Mouse (Mus musculus): ENCODE measurements around the gene Svep1. TPM values are rescaled to one million over a fixed set of nuclear protein-coding genes. Genes with fewer than 3 reads are reported as not detected.

Gene Svep1
- polyA plus RNA-seq, 1 experiment = 0.08 TPM

DNA sequence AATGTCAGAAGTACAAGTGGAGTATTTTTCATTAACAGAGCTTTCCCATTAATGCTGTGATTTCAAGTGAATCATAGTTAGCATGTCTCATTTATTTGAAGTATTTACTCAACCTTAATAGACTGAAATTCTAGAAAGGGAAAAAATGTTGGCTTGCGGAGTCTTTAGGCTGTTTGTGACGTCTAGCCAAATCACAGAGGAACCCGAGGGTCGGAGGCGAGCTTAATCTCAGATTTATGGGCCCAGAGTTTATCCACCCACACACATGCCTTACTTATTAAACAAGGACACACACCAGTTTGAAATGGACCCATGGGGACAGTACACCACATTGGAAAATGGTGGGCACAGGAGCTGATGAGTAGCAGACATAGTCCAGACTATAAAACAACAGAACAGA lies 17.4 kb downstream of the Svep1 start:
- Histone ChIP-seq H3K4me3 (no peak overlapping the region), H3K27me3 (ENCODE audit: control insufficient read depth, insufficient read depth, insufficient read length) (no peaks in the 10 kb centered on the region), H3K4me2 (ENCODE audit: low read depth) (no peak overlapping the region), H3K36me3 (ENCODE audit: control insufficient read depth, insufficient read depth) (no peaks in the 10 kb centered on the region), H3ac (ENCODE audit: control insufficient read depth, insufficient read length) (no peak overlapping the region), H3K79me2 (ENCODE audit: control insufficient read depth, insufficient read depth) (no peaks in the 10 kb centered on the region)
- TF ChIP-seq SRF (IDR thresholded peaks at IDR 0.05; ENCODE audit: control insufficient read depth, insufficient read length, low read depth) (no peak), POLR2AphosphoS2 (IDR thresholded peaks at IDR 0.05; ENCODE audit: insufficient read length, low read depth) (no peak), MAX (IDR thresholded peaks at IDR 0.05; ENCODE audit: low read depth) (no peak), POLR2A (IDR thresholded peaks at IDR 0.05; ENCODE audit: insufficient read length, low read depth) (no peak), MYOG (IDR thresholded peaks at IDR 0.05; ENCODE audit: control insufficient read depth in 1 of 3, insufficient read depth in 1 of 3, insufficient read length in 2 of 3, low read depth in 2 of 3) (no peak), TCF3 (IDR thresholded peaks at IDR 0.05; ENCODE audit: insufficient read length, low read depth) (no peak), MYOD1 (IDR thresholded peaks at IDR 0.05; ENCODE audit: control insufficient read depth in 1 of 3, insufficient read length in 2 of 3, low read depth in 2 of 3) (no peak), USF1 (IDR thresholded peaks at IDR 0.05; ENCODE audit: low read depth) (no peak), REST (IDR thresholded peaks at IDR 0.05; ENCODE audit: insufficient read depth, insufficient read length) (no peak)

GRCm38 (mm10) chr4:58185401-58185800 lies 21.3 kb downstream of the Svep1 start:
- Histone ChIP-seq H3K27me3 (ENCODE audit: control insufficient read depth, insufficient read depth, insufficient read length) (no peaks in the 10 kb centered on the region), H3K4me3 (no peak overlapping the region), H3K4me2 (ENCODE audit: low read depth) (no peak overlapping the region), H3K79me2 (ENCODE audit: control insufficient read depth, insufficient read depth) (no peaks in the 10 kb centered on the region), H3ac (ENCODE audit: control insufficient read depth, insufficient read length) (no peak overlapping the region), H3K36me3 (ENCODE audit: control insufficient read depth, insufficient read depth) (no peaks in the 10 kb centered on the region)
- TF ChIP-seq TCF3 (IDR thresholded peaks at IDR 0.05; ENCODE audit: insufficient read length, low read depth) (no peak), CEBPB (IDR thresholded peaks at IDR 0.05; ENCODE audit: insufficient read depth, poor library complexity, severe bottlenecking) (no peak)

GRCm38 (mm10) chr4:58184681-58185341 lies 21.8 kb downstream of the Svep1 start:
- Histone ChIP-seq H3K4me3 (no peak overlapping the region), H3K79me2 (ENCODE audit: control insufficient read depth, insufficient read depth) (no peaks in the 10 kb centered on the region)

DNA sequence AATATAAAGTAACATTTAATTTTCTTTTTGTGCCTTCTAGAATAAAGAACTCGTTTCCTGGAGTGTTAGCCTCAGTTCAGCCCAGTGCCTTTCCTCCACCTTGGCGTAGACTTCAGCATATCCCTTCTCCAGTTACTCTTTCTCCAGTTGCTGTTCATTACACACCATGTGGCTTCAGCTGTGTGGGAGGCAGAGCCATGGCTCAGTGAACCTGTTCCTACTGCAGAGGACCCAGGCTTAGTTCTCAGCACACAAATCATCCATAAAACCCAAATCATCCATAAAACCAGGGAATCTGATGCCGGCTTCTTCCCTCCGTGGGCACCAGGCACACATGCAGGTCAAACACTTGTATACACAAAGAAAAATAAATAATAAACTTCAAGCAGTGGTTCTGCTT lies 22.8 kb downstream of the Svep1 start:
- TF ChIP-seq MYOD1 (IDR thresholded peaks at IDR 0.05; ENCODE audit: control insufficient read depth in 1 of 3, insufficient read length in 2 of 3, low read depth in 2 of 3) = no peak
- TF ChIP-seq MAX (IDR thresholded peaks at IDR 0.05; ENCODE audit: low read depth) = no peak
- TF ChIP-seq MYOG (IDR thresholded peaks at IDR 0.05; ENCODE audit: control insufficient read depth in 1 of 3, insufficient read depth in 1 of 3, insufficient read length in 2 of 3, low read depth in 2 of 3) = no peak
- TF ChIP-seq TCF12 (IDR thresholded peaks at IDR 0.05; ENCODE audit: insufficient read depth, poor library complexity, severe bottlenecking) = no peak
- no peak for TF ChIP-seq POLR2AphosphoS2 (IDR thresholded peaks at IDR 0.05; ENCODE audit: insufficient read length, low read depth)
- TF ChIP-seq E2F4 (IDR thresholded peaks at IDR 0.05; ENCODE audit: insufficient read depth) = no peak
- no peak for TF ChIP-seq USF1 (IDR thresholded peaks at IDR 0.05; ENCODE audit: low read depth)
- TF ChIP-seq SRF (IDR thresholded peaks at IDR 0.05; ENCODE audit: control insufficient read depth, insufficient read length, low read depth) = no peak
- TF ChIP-seq CEBPB (IDR thresholded peaks at IDR 0.05; ENCODE audit: insufficient read depth, poor library complexity, severe bottlenecking) = no peak
- TF ChIP-seq REST (IDR thresholded peaks at IDR 0.05; ENCODE audit: insufficient read depth, insufficient read length) = no peak
- TF ChIP-seq TCF3 (IDR thresholded peaks at IDR 0.05; ENCODE audit: insufficient read length, low read depth) = no peak
- TF ChIP-seq POLR2A (IDR thresholded peaks at IDR 0.05; ENCODE audit: insufficient read length, low read depth) = no peak

More at GRCm38 (mm10) chr4:58184681-58185341, 21.8 kb downstream of the Svep1 start:
- no peak overlapping the region for H3K4me2 ChIP-seq (ENCODE audit: low read depth)
- H3K27me3 ChIP-seq (ENCODE audit: control insufficient read depth, insufficient read depth, insufficient read length) = no peaks in the 10 kb centered on the region
- no peak overlapping the region for H3ac ChIP-seq (ENCODE audit: control insufficient read depth, insufficient read length)
- no peaks in the 10 kb centered on the region for H3K36me3 ChIP-seq (ENCODE audit: control insufficient read depth, insufficient read depth)
- no peak for TF ChIP-seq E2F4 (IDR thresholded peaks at IDR 0.05; ENCODE audit: insufficient read depth)
- no peak for TF ChIP-seq MYOG (IDR thresholded peaks at IDR 0.05; ENCODE audit: control insufficient read depth in 1 of 3, insufficient read depth in 1 of 3, insufficient read length in 2 of 3, low read depth in 2 of 3)
- TF ChIP-seq POLR2AphosphoS2 (IDR thresholded peaks at IDR 0.05; ENCODE audit: insufficient read length, low read depth) = no peak
- TF ChIP-seq MAX (IDR thresholded peaks at IDR 0.05; ENCODE audit: low read depth) = no peak
- TF ChIP-seq MYOD1 (IDR thresholded peaks at IDR 0.05; ENCODE audit: control insufficient read depth in 1 of 3, insufficient read length in 2 of 3, low read depth in 2 of 3) = no peak
- TF ChIP-seq POLR2A (IDR thresholded peaks at IDR 0.05; ENCODE audit: insufficient read length, low read depth) = no peak
- no peak for TF ChIP-seq SRF (IDR thresholded peaks at IDR 0.05; ENCODE audit: control insufficient read depth, insufficient read length, low read depth)
- TF ChIP-seq REST (IDR thresholded peaks at IDR 0.05; ENCODE audit: insufficient read depth, insufficient read length) = no peak
- TF ChIP-seq CEBPB (IDR thresholded peaks at IDR 0.05; ENCODE audit: insufficient read depth, poor library complexity, severe bottlenecking) = no peak
- no peak for TF ChIP-seq TCF3 (IDR thresholded peaks at IDR 0.05; ENCODE audit: insufficient read length, low read depth)

GRCm38 (mm10) chr4:58178489-58178888 lies 28.2 kb downstream of the Svep1 start:
- H3K79me2 ChIP-seq (ENCODE audit: control insufficient read depth, insufficient read depth) = no peaks in the 10 kb centered on the region
- TF ChIP-seq SRF (IDR thresholded peaks at IDR 0.05; ENCODE audit: control insufficient read depth, insufficient read length, low read depth) = no peak
- no peak for TF ChIP-seq MAX (IDR thresholded peaks at IDR 0.05; ENCODE audit: low read depth)
- TF ChIP-seq POLR2A (IDR thresholded peaks at IDR 0.05; ENCODE audit: insufficient read length, low read depth) = no peak
- TF ChIP-seq MYOG (IDR thresholded peaks at IDR 0.05; ENCODE audit: control insufficient read depth in 1 of 3, insufficient read depth in 1 of 3, insufficient read length in 2 of 3, low read depth in 2 of 3) = no peak
- TF ChIP-seq CEBPB (IDR thresholded peaks at IDR 0.05; ENCODE audit: insufficient read depth, poor library complexity, severe bottlenecking) = no peak
- H3K27me3 ChIP-seq (ENCODE audit: control insufficient read depth, insufficient read depth, insufficient read length) = no peaks in the 10 kb centered on the region
- H3ac ChIP-seq (ENCODE audit: control insufficient read depth, insufficient read length) = no peak overlapping the region
- no peak overlapping the region for H3K4me3 ChIP-seq
- H3K4me2 ChIP-seq (ENCODE audit: low read depth) = no peak overlapping the region
- H3K36me3 ChIP-seq (ENCODE audit: control insufficient read depth, insufficient read depth) = no peaks in the 10 kb centered on the region

More for the DNA sequence above, 22.8 kb downstream of the Svep1 start:
- Histone ChIP-seq H3K79me2 (ENCODE audit: control insufficient read depth, insufficient read depth) (no peaks in the 10 kb centered on the region), H3K4me3 (no peak overlapping the region), H3K27me3 (ENCODE audit: control insufficient read depth, insufficient read depth, insufficient read length) (no peaks in the 10 kb centered on the region), H3K36me3 (ENCODE audit: control insufficient read depth, insufficient read depth) (no peaks in the 10 kb centered on the region), H3K4me2 (ENCODE audit: low read depth) (no peak overlapping the region), H3ac (ENCODE audit: control insufficient read depth, insufficient read length) (no peak overlapping the region)
